Mouse (Mus musculus) heart, adult 2 months (tissue): Measurements from ENCODE around the gene 9830107B12Rik.

Experiments used
- CTCF ChIP-seq: fragments of 200-600 bp; IDR thresholded peaks from 2 replicates; pipeline ENCODE4 v1.8.1; 2022; ENCODE audit warnings: antibody characterized with exemption, mild to moderate bottlenecking, moderate library complexity
- EP300 ChIP-seq: fragments of 200-500 bp; IDR thresholded peaks from 2 replicates; pipeline ENCODE4 v1.6.1; 2011; ENCODE audit warnings: low read depth, low read length, control low read depth; ENCODE audit not compliant: insufficient read depth

GRCm38 (mm10) chr17:48100441-48101417 lies 45.3 kb downstream of the 9830107B12Rik start:
- TF ChIP-seq EP300 (peak; percentile 71), CTCF (peak; percentile 73)
